Mouse (Mus musculus) embryonic stem cell, embryonic (primary cell): ENCODE results near the gene Olfr371.

Source experiments
- CTCF ChIA-PET, 4 experiments: fragments of 300-600 bp in 2 of 4; fragments of 350-600 bp in 2 of 4; sonication (Branson Sonifier 250); formaldehyde crosslinking; loops; one replicate each; lab custom pipeline; 2022; ENCODE audit warnings: inconsistent platforms in 2 of 4; lab: Charles Lee
- POLR2A ChIA-PET, 4 experiments: fragments of 300-600 bp in 2 of 4; fragments of 350-600 bp in 2 of 4; sonication (Branson Sonifier 250); formaldehyde crosslinking; loops; one replicate each; lab custom pipeline; 2022; ENCODE audit warnings: antibody characterized with exemption in 4 of 4, inconsistent platforms in 1 of 4; lab: Charles Lee

Olfr371 gene

GRCm38 (mm10) chr8:85225688-85226087 is at the start of gene Olfr371:
TSS of gene Olfr371 (plus strand) at chr8:85225988.
- POLR2A ChIA-PET: no interaction called here
- CTCF ChIA-PET: no interaction called here

- ChIA-PET CTCF (no interaction called here), POLR2A (no interaction called here)
Measured at GRCm38 (mm10) chr8:85192346-85192745, 33.4 kb upstream of the Olfr371 start.

- ChIA-PET POLR2A (interaction anchor here in 2 of 4 experiments (0.6 to 1.0 kb wide), 3 partner anchors 10 to 1510 kb away, joined by 3 to 8 read pairs (median 3); no protein-coding TSS in a partner anchor), CTCF (no interaction called here)
Measured at GRCm38 (mm10) chr8:85220220-85220619, 5.6 kb upstream of the Olfr371 start.

- ChIA-PET POLR2A (interaction anchor here in 2 of 4 experiments (0.6 to 1.0 kb wide), 3 partner anchors 11 to 1509 kb away, joined by 3 to 8 read pairs (median 3); no protein-coding TSS in a partner anchor), CTCF (interaction anchor here in 1 of 4 experiments (0.6 kb wide), 1 partner anchor 176 kb away, joined by 3 read pairs; no protein-coding TSS in a partner anchor)
Measured at GRCm38 (mm10) chr8:85220992-85221391, 4.8 kb upstream of the Olfr371 start.

- ChIA-PET POLR2A (no interaction called here), CTCF (no interaction called here)
Measured at GRCm38 (mm10) chr8:85227297-85227696, 1.5 kb downstream of the Olfr371 start.
